Mouse (Mus musculus): ENCODE results near the gene Kdm5a.

- TF ChIP-seq CTCF (IDR thresholded peaks at IDR 0.05; ENCODE audit: insufficient read depth, low read depth, low read length) = no peak
- no peak; the same call in 1 of the 2 replicates for TF ChIP-seq POLR2A (IDR thresholded peaks at IDR 0.05; ENCODE audit: insufficient read depth, low read depth, low read length)
These were observed 128.8 kb downstream of the Kdm5a start for GRCm38 (mm10) chr6:120492499-120493373.

Measured in olfactory bulb, adult 2 months (tissue).